Mouse (Mus musculus) macrophage (primary cell): Measurements from ENCODE around the gene Itpk1. TPM values are rescaled to one million over a fixed set of nuclear protein-coding genes. Genes with fewer than 3 reads are reported as not detected.

ENCODE experiments used
- H3K27ac ChIP-seq: fragments of 350-480 bp; formaldehyde crosslinking; 2 replicates; pipeline ENCODE4 v1.9.0; 2021
- H3K36me3 ChIP-seq: fragments of 350-480 bp; formaldehyde crosslinking; 2 replicates; pipeline ENCODE4 v1.9.0; 2021; ENCODE audit errors: inconsistent target
- H3K4me3 ChIP-seq: fragments of 350-480 bp; formaldehyde crosslinking; 2 replicates; pipeline ENCODE4 v1.9.0; 2021; ENCODE audit errors: inconsistent target
- H3K79me2 ChIP-seq: fragments of 350-480 bp; formaldehyde crosslinking; 2 replicates; pipeline ENCODE4 v1.9.0; 2021; ENCODE audit errors: inconsistent target
- WGBS: methylation state at CpG from one replicate; pipeline ENCODE4 v1.1.7; 2026; ENCODE audit warnings: inconsistent platforms; ENCODE audit not compliant: missing documents; 5-methylcytosine and 5-hydroxymethylcytosine counted together
- polyA plus RNA-seq: library from polyadenylated mRNA; stranded (reverse); fragments of 250-400 nt; gene quantifications from 3 replicates; pipeline ENCODE4 v1.2.4, GENCODE M21; 2018; ENCODE audit warnings: inconsistent platforms

Itpk1 gene
- polyA plus RNA-seq, 1 experiment from 2014 or later: 12.1 TPM

- no peak overlapping the region for H3K27ac ChIP-seq
- no peaks in the 10 kb centered on the region for H3K79me2 ChIP-seq
- WGBS: 93% methylated on average over 11 of the region's 11 CpGs
- H3K36me3 ChIP-seq: peaks cover 37% of the 10 kb centered on the region
- no peak overlapping the region for H3K4me3 ChIP-seq
Measured at GRCm38 (mm10) chr12:102607808-102608517, 96.8 kb downstream of the Itpk1 start.

GRCm38 (mm10) chr12:102607066-102607465 is 97.7 kb downstream of the Itpk1 start:
- 96% methylated on average over 8 of the region's 8 CpGs for WGBS
- no peak overlapping the region for H3K4me3 ChIP-seq
- no peak overlapping the region for H3K27ac ChIP-seq
- H3K36me3 ChIP-seq: peaks cover 37% of the 10 kb centered on the region
- H3K79me2 ChIP-seq: no peaks in the 10 kb centered on the region

GRCm38 (mm10) chr12:102605607-102606006 is 99.1 kb downstream of the Itpk1 start:
- H3K4me3 ChIP-seq: no peak overlapping the region
- no peaks in the 10 kb centered on the region for H3K79me2 ChIP-seq
- no peak overlapping the region for H3K27ac ChIP-seq
- H3K36me3 ChIP-seq: peaks cover 37% of the 10 kb centered on the region
- WGBS: 45% methylated on average over 6 of the region's 6 CpGs

- 95% methylated on average over 9 of the region's 9 CpGs for WGBS
- H3K4me3 ChIP-seq: no peak overlapping the region
- no peak overlapping the region for H3K27ac ChIP-seq
- peaks cover 32% of the 10 kb centered on the region for H3K36me3 ChIP-seq
- H3K79me2 ChIP-seq: no peaks in the 10 kb centered on the region
Measured at GRCm38 (mm10) chr12:102602255-102603041, 102.3 kb downstream of the Itpk1 start.

GRCm38 (mm10) chr12:102601847-102602246 is 102.9 kb downstream of the Itpk1 start:
- no peak overlapping the region for H3K27ac ChIP-seq
- H3K79me2 ChIP-seq: no peaks in the 10 kb centered on the region
- WGBS: 90% methylated on average over 8 of the region's 8 CpGs
- peaks cover 32% of the 10 kb centered on the region for H3K36me3 ChIP-seq
- no peak overlapping the region for H3K4me3 ChIP-seq

- no peaks in the 10 kb centered on the region for H3K79me2 ChIP-seq
- H3K27ac ChIP-seq: no peak overlapping the region
- H3K4me3 ChIP-seq: no peak overlapping the region
- WGBS: 87% methylated on average over 6 of the region's 6 CpGs
- peaks cover 22% of the 10 kb centered on the region; the same call in 1 of the 2 replicates for H3K36me3 ChIP-seq
Measured at GRCm38 (mm10) chr12:102600345-102600744, 104.4 kb downstream of the Itpk1 start.

GRCm38 (mm10) chr12:102599801-102600200 is 104.9 kb downstream of the Itpk1 start:
- H3K27ac ChIP-seq: no peak overlapping the region
- H3K79me2 ChIP-seq: no peaks in the 10 kb centered on the region
- peaks cover 16% of the 10 kb centered on the region; the same call in 1 of the 2 replicates for H3K36me3 ChIP-seq
- no peak overlapping the region for H3K4me3 ChIP-seq
- 89% methylated on average over 6 of the region's 7 CpGs for WGBS

- peaks cover 5% of the 10 kb centered on the region; the same call in 1 of the 2 replicates for H3K36me3 ChIP-seq
- no peak overlapping the region for H3K27ac ChIP-seq
Measured at GRCm38 (mm10) chr12:102598535-102598934, 106.2 kb downstream of the Itpk1 start.

GRCm38 (mm10) chr12:102597466-102597865 is 107.3 kb downstream of the Itpk1 start:
- WGBS: 96% methylated on average over 3 of the region's 4 CpGs
- no peaks in the 10 kb centered on the region for H3K79me2 ChIP-seq
- no peaks in the 10 kb centered on the region; the same call in 1 of the 2 replicates for H3K36me3 ChIP-seq
- no peak overlapping the region for H3K4me3 ChIP-seq
- no peak overlapping the region for H3K27ac ChIP-seq

More at GRCm38 (mm10) chr12:102598535-102598934, 106.2 kb downstream of the Itpk1 start:
- Histone ChIP-seq H3K4me3 (no peak overlapping the region), H3K79me2 (no peaks in the 10 kb centered on the region)
- 97% methylated on average over 3 of the region's 3 CpGs for WGBS

- H3K36me3 ChIP-seq: no peaks in the 10 kb centered on the region; the same call in 1 of the 2 replicates
- H3K27ac ChIP-seq: no peak overlapping the region
- 87% methylated on average over 6 of the region's 7 CpGs for whole genome bisulfite sequencing
- H3K4me3 ChIP-seq: no peak overlapping the region
- no peaks in the 10 kb centered on the region for H3K79me2 ChIP-seq
Measured at GRCm38 (mm10) chr12:102596410-102596809, 108.3 kb downstream of the Itpk1 start.

- 92% methylated on average over 9 of the region's 9 CpGs for WGBS
Measured at GRCm38 (mm10) chr12:102594627-102595026, 110.1 kb downstream of the Itpk1 start.

GRCm38 (mm10) chr12:102593699-102594098 is 111.0 kb downstream of the Itpk1 start:
- WGBS: 94% methylated on average over 9 of the region's 9 CpGs
- no peaks in the 10 kb centered on the region for H3K79me2 ChIP-seq
- H3K4me3 ChIP-seq: no peak overlapping the region
- H3K27ac ChIP-seq: no peak overlapping the region
- no peaks in the 10 kb centered on the region; the same call in 1 of the 2 replicates for H3K36me3 ChIP-seq

More at GRCm38 (mm10) chr12:102594627-102595026, 110.1 kb downstream of the Itpk1 start:
- H3K4me3 ChIP-seq: no peak overlapping the region
- no peaks in the 10 kb centered on the region; the same call in 1 of the 2 replicates for H3K36me3 ChIP-seq
- H3K79me2 ChIP-seq: no peaks in the 10 kb centered on the region
- no peak overlapping the region for H3K27ac ChIP-seq

- Histone ChIP-seq H3K4me3 (no peak overlapping the region), H3K36me3 (peaks cover 25% of the 10 kb centered on the region; the same call in 1 of the 2 replicates), H3K27ac (no peak overlapping the region), H3K79me2 (no peaks in the 10 kb centered on the region)
- WGBS: 90% methylated on average over 17 of the region's 17 CpGs
Measured at GRCm38 (mm10) chr12:102590711-102591360, 113.9 kb downstream of the Itpk1 start.

- Histone ChIP-seq H3K36me3 (peaks cover 49% of the 10 kb centered on the region), H3K79me2 (no peaks in the 10 kb centered on the region), H3K27ac (no peak overlapping the region), H3K4me3 (no peak overlapping the region)
- WGBS: 90% methylated on average over 8 of the region's 8 CpGs
Measured at GRCm38 (mm10) chr12:102587106-102587505, 117.6 kb downstream of the Itpk1 start.
